Mouse (Mus musculus) forebrain, embryonic 12.5 days (tissue): ENCODE data around the gene Sart3. TPM values are rescaled to one million over a fixed set of nuclear protein-coding genes. Genes with fewer than 3 reads are reported as not detected.

Experiments used
- ATAC-seq: fragments of 200-750 bp; cut with Nextera tagmentation; 2 replicates; pipeline ENCODE4 v1.8.0; 2017; ENCODE audit warnings: moderate TSS enrichment; ENCODE audit not compliant: low FRiP score
- H3K27ac ChIP-seq: fragments of 300-500 bp; sonication (generic); 2 replicates; pipeline ENCODE4 v1.5.1; 2016; ENCODE audit warnings: mild to moderate bottlenecking
- H3K27me3 ChIP-seq: fragments of 300-500 bp; sonication (generic); 2 replicates; pipeline ENCODE4 v1.6.1; 2016; ENCODE audit warnings: mild to moderate bottlenecking
- H3K36me3 ChIP-seq: fragments of 300-500 bp; sonication (generic); replicated peaks from 2 replicates; pipeline ENCODE4 v1.6.1; 2016; ENCODE audit warnings: mild to moderate bottlenecking
- H3K4me1 ChIP-seq: fragments of 300-500 bp; sonication (generic); 2 replicates; pipeline ENCODE4 v1.6.1; 2016
- H3K4me2 ChIP-seq: fragments of 300-500 bp; sonication (generic); 2 replicates; pipeline ENCODE4 v1.6.1; 2016; ENCODE audit warnings: mild to moderate bottlenecking, moderate library complexity
- H3K4me3 ChIP-seq: fragments of 300-500 bp; sonication (generic); replicated peaks from 2 replicates; pipeline ENCODE4 v1.5.1; 2016; ENCODE audit warnings: mild to moderate bottlenecking
- H3K9ac ChIP-seq: fragments of 300-500 bp; sonication (generic); 2 replicates; pipeline ENCODE4 v1.6.1; 2016; ENCODE audit warnings: mild to moderate bottlenecking
- H3K9me3 ChIP-seq: fragments of 300-500 bp; sonication (generic); 2 replicates; pipeline ENCODE4 v1.6.1; 2016
- WGBS: fragments of 180-500 bp; shearing (Covaris S2); methylation state at CpG from one replicate; pipeline ENCODE4 v1.1.7; 2016; 5-methylcytosine and 5-hydroxymethylcytosine counted together
- polyA plus RNA-seq: library from polyadenylated mRNA; unstranded; fragments of >200 nt; fragmentation: Nextera tagmentation; extraction: Ambion mirVana; gene quantifications from 2 replicates; pipeline ENCODE4 v1.2.1, GENCODE M21; 2016

The Sart3 gene
- polyA plus RNA-seq, 1 experiment from 2014 or later = 78.4 TPM

- no peak for ATAC-seq
- 93% methylated on average over 15 of the region's 15 CpGs for WGBS
- no peak overlapping the region for H3K4me2 ChIP-seq
- H3K4me1 ChIP-seq = peaks cover 11% of the 10 kb centered on the region
- no peaks in the 10 kb centered on the region for H3K27me3 ChIP-seq
- H3K36me3 ChIP-seq = peaks cover 38% of the 10 kb centered on the region
- H3K9me3 ChIP-seq = peaks cover 8% of the 10 kb centered on the region; the same call in 1 of the 2 replicates
- no peak overlapping the region for H3K27ac ChIP-seq
- H3K9ac ChIP-seq = no peak overlapping the region
- H3K4me3 ChIP-seq = no peak overlapping the region
These were observed 4.0 kb upstream of the Sart3 start for GRCm38 (mm10) chr5:113776128-113776895.

GRCm38 (mm10) chr5:113775585-113775984 is 3.3 kb upstream of the Sart3 start:
- 92% methylated on average over 10 of the region's 10 CpGs for WGBS
- H3K4me1 ChIP-seq = peaks cover 13% of the 10 kb centered on the region

GRCm38 (mm10) chr5:113773664-113774063 is 1.4 kb upstream of the Sart3 start:
- peak overlapping the region; percentile 92 for H3K4me2 ChIP-seq
- peaks cover 41% of the 10 kb centered on the region for H3K36me3 ChIP-seq
- 0 out of 2 replicates have a peak, but pooled peaks have one; percentile 21 for ATAC-seq
- H3K27me3 ChIP-seq = no peaks in the 10 kb centered on the region
- 1% methylated on average over 7 of the region's 7 CpGs for WGBS
- H3K4me3 ChIP-seq = peak overlapping the region; percentile 99
- no peak overlapping the region for H3K27ac ChIP-seq
- peaks cover 32% of the 10 kb centered on the region for H3K4me1 ChIP-seq
- H3K9ac ChIP-seq = peak overlapping the region; percentile 74
- no peaks in the 10 kb centered on the region for H3K9me3 ChIP-seq

More at GRCm38 (mm10) chr5:113775585-113775984, 3.3 kb upstream of the Sart3 start:
- Histone ChIP-seq H3K27ac (no peak overlapping the region), H3K27me3 (no peaks in the 10 kb centered on the region), H3K9ac (no peak overlapping the region), H3K4me3 (no peak overlapping the region), H3K9me3 (peaks cover 5% of the 10 kb centered on the region; the same call in 1 of the 2 replicates), H3K36me3 (peaks cover 38% of the 10 kb centered on the region), H3K4me2 (no peak overlapping the region)
- no peak for ATAC-seq

DNA sequence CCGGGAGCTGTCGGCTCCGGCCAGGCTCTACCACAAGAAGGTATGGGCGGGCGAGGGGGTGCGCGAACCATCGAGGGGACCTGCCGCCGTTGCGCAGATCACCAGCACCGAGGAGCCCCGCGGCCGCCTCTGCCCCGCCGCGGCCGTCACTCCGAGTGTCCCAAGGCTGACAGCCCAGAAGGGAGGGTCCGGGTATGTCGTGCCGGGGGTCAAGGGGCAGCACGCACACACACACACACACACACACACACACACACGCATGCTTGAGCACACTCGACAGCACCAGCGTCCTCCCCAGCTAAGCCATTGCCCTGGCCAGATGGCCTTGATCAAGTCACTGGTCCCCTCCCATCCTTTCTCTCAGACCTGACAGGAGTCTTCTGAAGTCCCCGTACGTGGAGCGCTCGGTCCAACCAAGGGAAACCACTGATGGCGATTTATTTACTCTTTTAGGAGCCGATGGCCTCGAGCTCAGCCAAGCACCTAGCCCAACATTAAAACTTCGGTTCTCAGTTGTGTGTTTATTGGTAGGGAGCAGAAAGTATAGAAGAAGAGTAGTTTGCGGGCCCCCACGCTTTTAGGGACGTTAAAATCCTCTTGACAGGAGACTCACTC is 702 bp upstream of the Sart3 start:
- H3K4me1 ChIP-seq = peaks cover 33% of the 10 kb centered on the region
- H3K4me3 ChIP-seq = peak overlapping the region; percentile 99
- 2% methylated on average over 38 of the region's 38 CpGs for WGBS
- ATAC-seq = peak; percentile 63
- no peaks in the 10 kb centered on the region for H3K27me3 ChIP-seq
- no peaks in the 10 kb centered on the region for H3K9me3 ChIP-seq
- H3K36me3 ChIP-seq = peaks cover 42% of the 10 kb centered on the region
- peak overlapping the region; percentile 74 for H3K9ac ChIP-seq
- peak overlapping the region; percentile 92 for H3K4me2 ChIP-seq
- H3K27ac ChIP-seq = peak overlapping the region; percentile 99; the same call in 1 of the 2 replicates

- ATAC-seq = peak; percentile 84
- under 1% methylated on average over 97 of the region's 97 CpGs for WGBS
- Histone ChIP-seq H3K27me3 (no peaks in the 10 kb centered on the region), H3K9me3 (no peaks in the 10 kb centered on the region), H3K9ac (peak overlapping the region; percentile 94), H3K4me2 (peak overlapping the region; percentile 92), H3K4me1 (peaks cover 33% of the 10 kb centered on the region), H3K27ac (peak overlapping the region; percentile 99), H3K4me3 (peak overlapping the region; percentile 99), H3K36me3 (peaks cover 42% of the 10 kb centered on the region)
These were observed 822 bp downstream of the Sart3 start for GRCm38 (mm10) chr5:113771213-113772162.

DNA sequence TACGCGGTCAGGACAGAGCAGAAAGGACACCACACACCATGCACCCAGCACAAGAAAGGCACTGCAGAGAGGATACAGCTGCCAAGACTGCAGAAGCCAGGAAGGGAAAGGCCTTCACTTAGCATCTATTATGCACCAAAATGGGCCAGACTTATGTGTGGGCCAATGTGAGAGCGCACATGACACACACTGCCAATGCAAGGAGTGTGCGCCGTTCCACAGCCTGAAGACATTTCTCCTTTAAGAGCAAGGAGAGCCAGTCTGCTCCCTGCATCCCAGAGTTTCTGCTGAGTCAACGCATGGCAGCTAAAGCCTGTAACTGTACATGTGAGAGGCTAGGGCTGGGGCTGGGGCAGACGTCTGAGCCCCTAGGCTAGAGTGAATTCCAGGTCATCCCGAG is 3.5 kb downstream of the Sart3 start:
- WGBS = 95% methylated on average over 8 of the region's 8 CpGs
- H3K4me3 ChIP-seq = no peak overlapping the region
- H3K9me3 ChIP-seq = no peaks in the 10 kb centered on the region
- no peaks in the 10 kb centered on the region for H3K27me3 ChIP-seq
- no peak for ATAC-seq
- H3K4me2 ChIP-seq = no peak overlapping the region
- peaks cover 38% of the 10 kb centered on the region for H3K36me3 ChIP-seq
- H3K27ac ChIP-seq = no peak overlapping the region
- H3K9ac ChIP-seq = no peak overlapping the region
- H3K4me1 ChIP-seq = peaks cover 31% of the 10 kb centered on the region

- no peak overlapping the region for H3K9ac ChIP-seq
- H3K4me2 ChIP-seq = no peak overlapping the region
- no peak for ATAC-seq
- no peaks in the 10 kb centered on the region for H3K9me3 ChIP-seq
- H3K4me1 ChIP-seq = peaks cover 22% of the 10 kb centered on the region
- WGBS = 91% methylated on average over 13 of the region's 13 CpGs
- H3K27ac ChIP-seq = no peak overlapping the region
- no peak overlapping the region for H3K4me3 ChIP-seq
- no peaks in the 10 kb centered on the region for H3K27me3 ChIP-seq
- peaks cover 67% of the 10 kb centered on the region for H3K36me3 ChIP-seq
These were observed 6.4 kb downstream of the Sart3 start for GRCm38 (mm10) chr5:113765641-113766526.

DNA sequence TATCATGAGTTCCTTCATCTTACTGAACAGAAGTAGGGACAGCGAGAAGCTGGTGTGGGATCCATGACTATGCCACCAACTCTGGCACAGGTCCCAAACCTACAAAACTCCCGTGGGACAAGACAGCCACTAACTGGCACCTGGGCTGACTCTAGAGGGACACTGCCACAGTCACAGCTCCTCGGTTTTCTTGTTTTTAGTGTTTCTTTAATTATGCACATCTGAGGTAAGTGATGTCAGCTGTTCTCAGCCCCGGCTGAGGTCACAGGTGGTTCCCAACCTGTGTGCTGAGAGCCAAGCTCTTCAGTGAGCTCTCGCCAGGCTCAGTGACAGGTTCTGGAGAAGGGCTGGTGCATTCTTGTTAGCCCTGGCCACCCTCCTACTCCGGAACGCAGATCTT is 7.9 kb downstream of the Sart3 start:
- Histone ChIP-seq H3K27me3 (no peaks in the 10 kb centered on the region), H3K4me3 (no peak overlapping the region), H3K9me3 (no peaks in the 10 kb centered on the region), H3K4me1 (peaks cover 9% of the 10 kb centered on the region), H3K36me3 (peaks cover 80% of the 10 kb centered on the region), H3K27ac (no peak overlapping the region), H3K4me2 (no peak overlapping the region), H3K9ac (no peak overlapping the region)
- no peak for ATAC-seq
- WGBS = 95% methylated on average over 7 of the region's 7 CpGs

DNA sequence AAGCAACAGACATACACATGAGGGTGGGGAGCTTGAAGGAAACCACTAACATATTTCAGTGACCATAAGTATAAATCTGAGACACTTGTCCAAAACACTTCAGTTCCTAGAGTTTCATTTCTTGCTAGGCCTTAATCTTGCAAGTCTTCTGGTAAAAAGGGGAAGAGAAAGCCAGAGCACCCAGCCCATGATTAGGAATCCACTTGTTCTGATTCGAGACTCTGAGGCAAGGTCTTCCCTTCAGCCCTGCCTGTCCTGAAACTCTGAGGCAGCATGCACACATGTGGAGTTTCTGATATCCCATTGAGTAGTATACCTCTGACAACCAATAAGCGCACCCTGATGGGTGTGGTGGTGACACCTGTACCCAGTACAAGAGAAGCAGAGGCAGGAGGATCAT is 10.7 kb downstream of the Sart3 start:
- Histone ChIP-seq H3K27ac (no peak overlapping the region), H3K27me3 (no peaks in the 10 kb centered on the region), H3K4me2 (no peak overlapping the region), H3K4me1 (no peaks in the 10 kb centered on the region), H3K36me3 (peaks cover 90% of the 10 kb centered on the region), H3K9me3 (no peaks in the 10 kb centered on the region), H3K9ac (no peak overlapping the region), H3K4me3 (no peak overlapping the region)
- no peak for ATAC-seq
- 94% methylated on average over 2 of the region's 2 CpGs for WGBS

DNA sequence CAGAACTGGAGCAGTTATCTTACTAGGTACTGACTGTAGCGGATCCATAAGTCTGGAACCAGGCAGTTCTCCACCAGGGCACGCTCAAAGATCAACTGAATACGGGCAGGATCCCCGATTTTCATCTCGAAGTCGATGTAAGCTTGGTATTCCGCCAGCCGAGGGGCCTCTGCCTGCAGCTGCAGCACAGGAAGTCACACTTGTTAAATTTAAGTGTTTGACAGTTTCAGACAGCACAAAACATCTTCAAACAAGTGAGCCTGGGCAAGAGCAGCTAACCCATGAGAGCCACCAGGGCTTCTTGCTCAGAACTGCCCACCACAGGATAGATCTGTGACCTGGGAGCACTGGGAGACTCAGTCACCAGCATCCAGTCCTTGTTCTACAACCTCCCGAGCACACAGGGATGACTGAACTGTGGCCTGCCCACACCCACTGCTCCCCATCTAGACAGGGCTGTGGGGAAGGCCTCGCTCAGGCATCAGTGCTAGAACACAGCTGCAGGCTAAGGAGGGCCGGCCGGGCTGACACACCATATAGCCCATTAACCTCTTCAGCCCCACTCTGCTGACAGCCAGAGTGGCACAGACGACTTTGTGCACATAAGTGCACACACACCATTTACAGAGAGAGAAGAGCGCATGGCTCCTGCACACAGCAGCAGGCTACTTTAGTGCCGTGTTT is 16.8 kb downstream of the Sart3 start:
- H3K4me1 ChIP-seq = no peaks in the 10 kb centered on the region
- H3K27ac ChIP-seq = no peak overlapping the region
- H3K9me3 ChIP-seq = no peaks in the 10 kb centered on the region
- no peak for ATAC-seq
- 91% methylated on average over 15 of the region's 15 CpGs for WGBS
- H3K4me2 ChIP-seq = no peak overlapping the region
- H3K9ac ChIP-seq = no peak overlapping the region
- no peak overlapping the region for H3K4me3 ChIP-seq
- no peaks in the 10 kb centered on the region for H3K27me3 ChIP-seq
- H3K36me3 ChIP-seq = peaks cover 99% of the 10 kb centered on the region
